Mouse (Mus musculus): ENCODE results near the gene Ampd2.

The Ampd2 gene

DNA sequence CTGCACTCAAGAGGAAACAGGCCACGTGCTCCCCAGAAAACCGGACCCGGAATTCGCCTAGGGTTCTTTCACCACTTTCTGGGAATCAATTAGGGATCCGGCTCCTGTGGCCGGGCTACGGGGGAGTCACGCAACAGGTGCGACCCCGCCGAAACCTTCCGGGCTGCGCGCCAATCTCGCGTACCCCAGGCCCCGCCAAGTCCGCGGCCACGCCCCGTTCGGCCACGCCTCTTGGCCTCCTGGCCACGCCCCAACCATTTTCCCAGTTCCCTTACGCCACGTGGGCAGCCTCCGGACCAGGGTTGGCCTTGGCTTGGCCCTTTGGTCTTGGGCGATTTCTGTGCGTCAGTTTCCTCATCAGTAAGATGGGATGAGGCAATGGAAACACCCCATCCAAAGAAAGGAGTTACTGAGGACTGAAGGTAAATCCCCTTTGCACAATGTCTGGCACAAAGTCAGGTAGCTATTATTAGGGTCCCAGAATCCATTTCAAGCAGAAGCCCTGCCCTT, at the start of gene Ampd2:
Ampd2 (minus strand) TSS at position 182 of the 510 bp plus-strand sequence.
- DNase-seq (ENCODE audit: low read depth, low spot score) = peak; percentile 65

DNA sequence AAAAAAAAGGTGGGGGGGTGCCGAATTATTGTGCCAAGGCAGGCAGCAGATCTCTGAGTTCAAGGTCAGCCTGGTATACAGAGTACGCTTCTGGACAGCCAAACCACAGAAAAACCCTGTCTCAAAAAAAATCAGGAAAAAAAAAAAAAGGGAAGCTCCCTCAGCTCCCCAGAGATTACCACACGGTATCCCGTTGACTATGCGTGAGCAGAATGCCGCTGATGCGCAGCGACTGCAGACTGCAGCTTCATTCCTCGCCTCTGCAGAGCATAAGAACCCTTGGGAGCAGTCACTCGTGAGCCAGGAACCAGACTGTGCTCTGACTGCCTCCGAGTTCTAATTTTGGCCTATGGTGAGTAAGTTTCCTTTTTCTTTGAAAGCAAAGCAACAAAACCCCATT, 48.2 kb upstream of the Ampd2 start:
- DNase-seq (ENCODE audit: low read depth, low spot score) = no peak

DNA sequence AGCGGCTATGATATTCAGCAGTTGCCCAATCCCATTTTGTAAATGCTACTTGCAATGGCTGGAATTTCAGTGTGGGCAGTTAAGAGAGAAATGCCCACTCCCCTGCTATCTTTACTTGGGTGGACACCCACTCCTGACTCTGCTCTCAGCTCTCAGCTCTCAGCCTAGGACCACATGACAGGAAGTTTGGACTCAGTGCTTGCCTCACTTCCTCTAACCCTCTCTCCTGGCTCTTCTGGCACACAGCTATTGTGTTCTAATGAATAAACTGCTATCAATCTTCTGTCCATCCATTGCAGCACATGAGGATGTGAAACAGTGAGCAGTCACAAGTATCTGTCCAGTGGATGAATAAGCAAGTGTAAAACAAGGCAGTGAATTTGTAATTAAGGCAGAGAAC, 46.0 kb upstream of the Ampd2 start:
- no peak for DNase-seq (ENCODE audit: low read depth, low spot score)

DNA sequence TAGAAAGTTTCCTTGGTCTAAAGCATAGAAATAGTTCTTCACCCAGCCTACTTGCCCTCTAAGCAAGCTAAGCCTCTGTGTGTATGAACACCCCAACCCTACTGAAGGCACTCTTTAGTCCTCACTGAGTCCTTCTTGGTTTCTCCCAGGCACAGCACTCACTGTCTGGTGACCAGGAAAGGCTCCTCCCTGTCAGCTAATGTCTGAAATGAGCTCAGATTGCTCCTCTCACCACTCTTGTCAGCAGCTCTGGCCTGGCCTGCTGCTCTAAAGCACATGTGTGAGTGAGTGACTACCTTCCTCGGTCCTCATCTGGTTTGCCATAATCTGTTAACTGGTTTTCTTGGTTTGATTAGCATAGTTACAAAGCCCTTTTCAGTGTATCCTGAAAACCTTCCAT, 45.4 kb upstream of the Ampd2 start:
- no peak for DNase-seq (ENCODE audit: low read depth, low spot score)

GRCm38 (mm10) chr3:108131216-108131615, 44.8 kb upstream of the Ampd2 start:
- no peak for DNase-seq (ENCODE audit: low read depth, low spot score)

DNA sequence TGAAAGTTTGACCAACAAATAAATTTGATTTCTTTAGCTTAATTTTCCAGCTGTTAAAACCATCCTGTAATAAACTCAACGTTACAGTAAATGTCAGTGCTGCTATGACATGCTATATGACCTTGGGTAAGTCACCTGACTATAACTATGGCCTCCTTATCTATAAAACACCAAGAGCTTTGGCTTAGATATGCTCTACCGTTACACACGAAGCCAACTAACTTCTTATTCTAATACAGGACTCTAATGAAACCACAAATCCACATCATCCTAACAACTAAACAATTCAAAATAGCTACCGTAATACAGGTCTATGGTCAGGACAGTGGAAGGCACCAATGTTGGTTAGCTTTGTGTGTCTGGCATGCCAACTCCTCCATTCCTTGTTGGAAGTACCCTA, 43.4 kb upstream of the Ampd2 start:
- no peak for DNase-seq (ENCODE audit: low read depth, low spot score)

DNA sequence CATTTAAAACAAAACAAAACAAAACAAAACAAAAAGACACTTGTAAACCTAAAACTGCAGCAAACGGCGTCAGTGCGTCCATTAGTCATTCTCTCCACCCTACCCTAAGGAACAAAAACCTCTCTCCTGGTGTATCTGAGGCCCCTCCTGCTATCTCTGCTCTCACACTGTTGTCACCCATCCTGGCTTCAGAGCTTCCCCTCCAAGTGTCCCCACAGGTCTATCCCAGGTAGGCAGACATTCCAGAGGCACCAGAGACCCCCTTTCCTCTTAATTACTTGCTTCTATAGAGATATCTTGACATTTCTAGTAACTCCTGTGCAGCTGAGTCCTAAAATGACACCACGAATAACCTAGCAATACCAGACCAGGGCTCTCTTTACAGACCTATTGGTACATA, 42.9 kb upstream of the Ampd2 start:
- DNase-seq (ENCODE audit: low read depth, low spot score) = no peak

DNA sequence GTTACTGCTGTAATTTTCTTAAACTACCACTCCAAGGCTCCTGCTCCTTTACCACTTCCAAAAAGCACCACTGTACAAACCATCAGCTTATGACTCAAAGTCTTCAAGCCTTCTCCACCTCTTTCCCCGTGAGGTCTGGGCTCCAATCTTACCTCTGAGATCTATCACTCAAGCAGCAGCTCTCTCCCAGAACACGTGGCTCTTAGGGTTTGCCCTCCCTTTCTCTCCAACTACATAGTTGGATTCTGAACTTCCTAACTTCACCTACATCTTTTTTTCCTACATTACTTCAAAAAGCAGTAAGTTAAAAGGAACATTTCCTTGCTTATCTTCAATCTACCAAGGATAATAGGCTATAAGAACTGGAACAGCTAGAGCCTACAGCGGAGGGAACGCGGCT, 42.1 kb upstream of the Ampd2 start:
- no peak for DNase-seq (ENCODE audit: low read depth, low spot score)

DNA sequence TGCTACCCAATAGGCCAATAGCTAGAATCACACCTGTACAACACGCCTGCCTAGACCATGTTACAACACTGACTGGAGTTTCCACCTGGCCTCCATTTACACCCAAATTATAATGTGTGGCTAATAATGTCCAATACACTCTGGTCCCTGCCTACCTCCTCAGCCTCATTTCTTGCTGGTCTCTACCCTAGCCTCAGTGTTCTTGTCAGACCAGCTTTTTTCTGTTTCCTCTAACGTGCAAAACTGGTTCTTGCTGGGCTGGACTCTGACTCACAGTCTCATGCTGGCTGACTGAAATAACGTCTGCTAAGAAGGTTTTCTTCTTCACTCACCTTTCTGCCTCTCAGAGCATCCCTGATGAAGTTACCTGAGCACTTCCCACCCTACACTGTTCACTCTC, 39.9 kb upstream of the Ampd2 start:
- DNase-seq (ENCODE audit: low read depth, low spot score) = no peak

DNA sequence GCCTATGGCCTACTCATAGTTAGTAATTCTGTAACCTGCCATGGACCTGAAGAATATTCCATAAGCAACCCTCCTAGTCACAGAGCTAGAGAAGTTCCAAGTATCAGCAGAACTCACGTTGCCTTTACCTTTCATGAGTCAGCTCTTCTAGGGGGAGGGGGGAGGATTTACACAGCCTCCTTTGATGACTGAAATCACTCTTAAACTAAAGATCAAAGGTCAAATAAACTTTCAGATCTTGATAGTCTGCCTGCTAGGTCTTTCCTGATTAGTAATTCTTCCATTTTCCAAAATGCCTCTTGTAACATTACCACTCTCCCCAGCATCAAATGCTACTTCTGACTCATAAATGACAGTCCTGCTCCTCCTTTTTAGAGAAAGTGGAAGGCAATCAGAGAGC, 37.7 kb upstream of the Ampd2 start:
- DNase-seq (ENCODE audit: low read depth, low spot score) = no peak

DNA sequence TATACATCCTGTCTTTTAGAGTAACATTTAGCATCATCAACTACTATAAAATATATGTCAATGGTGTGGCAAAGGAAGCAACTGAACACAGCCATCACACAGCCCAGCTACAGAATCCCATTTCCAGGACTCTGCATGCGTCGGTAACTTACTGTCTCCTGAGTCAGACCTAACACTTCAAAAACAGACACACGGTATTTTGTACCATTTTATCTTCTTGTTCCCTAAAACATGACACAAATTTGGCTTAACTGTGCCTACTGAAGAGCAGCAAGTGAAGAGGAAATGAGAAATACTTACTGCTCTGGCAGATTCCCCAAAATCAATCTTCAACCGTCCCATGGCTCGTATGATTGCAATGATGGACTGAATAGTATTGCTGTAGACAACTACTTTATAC, 36.8 kb upstream of the Ampd2 start:
- no peak for DNase-seq (ENCODE audit: low read depth, low spot score)

- DNase-seq (ENCODE audit: low read depth, low spot score) = no peak
Observed at GRCm38 (mm10) chr3:108121101-108121500, 34.6 kb upstream of the Ampd2 start.

DNA sequence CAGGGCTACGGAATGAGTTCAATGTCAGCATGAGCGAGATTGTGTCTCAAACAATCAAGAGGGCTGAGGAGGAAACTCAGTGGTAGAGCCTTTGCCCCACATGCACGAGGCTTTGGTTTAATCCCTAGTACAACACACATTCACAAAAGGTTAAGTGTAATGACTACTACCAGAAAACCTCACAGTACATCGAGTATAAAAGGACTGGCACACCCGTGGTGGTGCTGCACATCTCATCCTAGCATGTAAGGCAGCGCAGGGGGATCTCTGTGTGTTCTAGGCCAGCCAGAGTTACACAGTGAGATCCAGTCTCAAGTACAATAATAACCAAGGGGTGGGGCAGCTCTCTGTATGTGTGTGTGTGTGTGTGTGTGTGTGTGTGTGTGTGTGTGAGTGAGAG, 31.0 kb upstream of the Ampd2 start:
- no peak for DNase-seq (ENCODE audit: low read depth, low spot score)

DNA sequence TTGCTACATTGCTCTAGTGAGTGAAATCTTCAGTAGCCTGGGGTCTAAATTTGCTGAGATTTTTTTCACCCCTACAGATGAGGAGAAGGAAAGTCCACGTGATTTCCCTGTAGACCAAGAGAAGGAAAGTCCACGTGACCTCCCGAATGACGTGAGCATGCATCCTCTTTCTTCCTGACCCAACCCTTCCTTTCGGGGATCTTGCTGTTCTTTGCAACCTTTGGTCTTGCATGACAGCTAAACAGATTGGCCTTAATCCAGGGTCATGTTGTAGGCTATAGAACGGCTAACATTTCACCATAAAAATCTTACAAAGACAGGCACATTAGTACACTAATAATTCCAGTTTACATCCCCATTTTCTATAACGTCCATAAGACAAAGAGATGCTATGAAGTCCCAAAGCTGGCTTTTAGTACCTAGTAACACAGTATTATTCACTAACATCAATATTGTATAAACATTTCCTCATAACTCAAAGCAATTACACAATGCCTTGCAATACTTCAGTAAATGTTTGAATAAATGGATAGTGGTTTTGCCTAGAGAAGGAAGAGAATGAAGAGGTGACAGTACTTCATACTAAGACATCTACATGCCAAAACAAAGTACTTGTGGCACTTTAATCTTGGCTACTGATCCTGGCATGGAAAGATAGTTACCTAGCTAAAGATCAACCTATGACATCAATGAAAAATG, 27.3 kb upstream of the Ampd2 start:
- no peak for DNase-seq (ENCODE audit: low read depth, low spot score)

- no peak for DNase-seq (ENCODE audit: low read depth, low spot score)
Observed at GRCm38 (mm10) chr3:108112666-108113065, 26.2 kb upstream of the Ampd2 start.

DNA sequence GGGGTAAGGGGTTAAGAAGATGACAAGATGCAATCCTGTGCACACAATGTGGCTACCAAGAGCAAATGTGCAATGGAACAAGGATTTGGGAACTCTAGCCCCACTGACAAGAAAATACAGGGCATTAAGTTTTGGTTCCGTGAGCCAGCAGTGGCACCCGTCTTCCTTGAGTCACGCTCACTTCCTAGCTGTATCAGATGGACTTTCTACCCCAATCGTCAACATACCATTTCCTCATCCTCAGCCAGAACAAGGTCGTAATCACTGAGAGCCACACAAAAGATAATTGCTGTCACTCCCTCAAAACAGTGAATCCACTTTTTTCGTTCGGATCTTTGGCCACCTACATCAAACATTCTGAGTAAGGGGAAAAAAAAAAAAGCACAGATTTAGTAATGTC, 25.8 kb upstream of the Ampd2 start:
- DNase-seq (ENCODE audit: low read depth, low spot score) = no peak

DNA sequence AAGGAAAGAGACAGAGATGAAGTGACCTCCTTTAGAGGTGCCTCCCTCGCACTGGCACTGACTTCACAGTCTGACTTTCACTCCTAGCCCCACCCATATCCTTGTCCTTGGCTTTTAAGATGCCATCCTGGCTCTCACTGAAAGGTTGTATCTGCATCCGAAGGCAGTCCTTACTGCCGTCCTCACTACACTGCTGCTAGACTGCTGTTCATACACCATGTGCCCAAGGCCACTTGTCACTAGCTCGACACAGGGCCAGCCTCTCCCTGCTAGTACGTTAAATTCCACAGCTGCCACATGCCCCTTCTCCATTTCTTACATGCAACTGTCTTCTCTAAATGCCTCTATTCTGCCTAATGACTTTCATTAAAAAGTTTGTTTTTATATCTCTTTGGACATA, 24.9 kb upstream of the Ampd2 start:
- DNase-seq (ENCODE audit: low read depth, low spot score) = no peak

DNA sequence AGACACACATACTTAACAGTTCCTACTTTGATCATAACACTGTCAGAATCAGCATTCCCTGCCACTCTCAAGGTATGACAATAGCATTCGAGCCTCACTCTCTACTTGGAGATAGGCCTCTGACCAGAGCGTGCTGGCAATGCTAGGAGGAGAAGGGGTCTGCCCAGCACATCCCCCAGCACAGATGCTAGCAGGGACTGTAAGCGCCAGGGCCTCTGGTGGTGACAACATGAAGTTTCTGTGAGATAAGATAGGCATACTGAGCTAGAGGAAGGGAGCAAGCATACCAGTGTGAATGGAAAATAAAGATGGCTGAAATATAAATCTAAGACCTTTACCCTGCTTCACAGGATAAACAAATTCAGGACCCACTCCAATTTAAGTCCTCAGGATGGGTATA, 18.8 kb upstream of the Ampd2 start:
- DNase-seq (ENCODE audit: low read depth, low spot score) = no peak

GRCm38 (mm10) chr3:108102075-108102474, 15.6 kb upstream of the Ampd2 start:
- no peak for DNase-seq (ENCODE audit: low read depth, low spot score)

DNA sequence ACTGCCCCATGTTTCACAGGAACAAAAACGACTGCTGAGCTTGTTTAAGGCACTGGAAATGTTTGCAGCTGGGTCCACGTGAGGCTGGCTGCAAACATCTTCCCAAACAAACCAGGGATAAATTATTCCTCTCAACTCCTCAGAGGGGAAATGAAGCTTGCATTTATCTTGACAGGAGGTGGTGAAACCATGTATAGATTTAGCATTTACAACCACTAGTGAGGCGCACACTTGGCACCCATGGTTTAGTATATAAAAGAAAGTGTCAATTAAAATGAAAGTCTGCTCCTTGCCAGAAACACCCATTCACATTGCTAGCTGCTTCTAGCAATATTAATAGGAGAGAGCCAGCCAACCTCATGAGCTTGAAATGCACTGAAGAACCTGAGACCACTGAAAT, 15.1 kb upstream of the Ampd2 start:
- no peak for DNase-seq (ENCODE audit: low read depth, low spot score)

- peak; percentile 56 for DNase-seq (ENCODE audit: low read depth, low spot score)
Observed at GRCm38 (mm10) chr3:108098316-108098715, 11.9 kb upstream of the Ampd2 start.

DNA sequence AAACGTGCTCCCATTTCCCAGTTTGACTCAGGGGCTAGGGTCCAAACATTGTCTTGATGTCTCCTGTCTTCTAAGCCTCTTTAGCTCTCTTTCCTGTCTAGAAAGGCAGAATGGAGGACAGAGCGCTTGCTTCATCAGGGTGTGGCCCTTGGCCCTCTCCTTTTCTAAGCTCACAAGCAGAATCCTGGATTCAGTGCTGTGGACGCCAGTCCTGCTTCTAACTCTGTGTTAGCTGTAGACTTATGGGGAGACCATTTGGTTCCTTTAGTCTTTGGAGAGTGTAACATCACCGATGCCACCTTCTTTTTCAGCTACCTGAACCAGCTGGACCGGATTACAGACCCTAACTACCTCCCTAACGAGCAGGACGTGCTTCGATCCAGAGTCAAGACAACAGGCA, 11.2 kb upstream of the Ampd2 start:
- peak; percentile 43 for DNase-seq (ENCODE audit: low read depth, low spot score)

DNA sequence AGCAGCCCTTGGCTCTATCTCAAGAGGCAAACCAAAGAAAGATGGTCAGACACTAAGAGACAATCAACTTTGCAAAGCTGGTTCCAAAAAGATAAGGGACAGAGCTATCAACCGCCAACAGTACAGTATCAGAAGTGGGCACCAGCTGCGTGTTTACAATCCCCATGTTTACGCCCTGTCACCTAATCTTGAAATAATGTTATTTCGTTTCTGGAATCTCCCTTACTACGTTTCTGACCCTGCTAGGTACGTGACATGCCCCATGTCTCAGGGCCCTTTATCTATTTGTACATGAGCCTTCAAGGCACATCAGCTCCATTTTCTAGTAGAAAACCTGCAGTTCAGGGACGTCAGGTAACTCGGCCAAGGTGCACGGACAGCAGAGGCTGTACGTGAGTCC, 10.3 kb upstream of the Ampd2 start:
- DNase-seq (ENCODE audit: low read depth, low spot score) = peak; percentile 73

GRCm38 (mm10) chr3:108096226-108096625, 9.8 kb upstream of the Ampd2 start:
- peak; percentile 50 for DNase-seq (ENCODE audit: low read depth, low spot score)
